Mouse (Mus musculus) liver, postnatal 0 days (tissue): ENCODE measurements around the gene Sidt1. TPM values are rescaled to one million over a fixed set of nuclear protein-coding genes. Genes with fewer than 3 reads are reported as not detected.
"Not testable (repeated sequence)": the region's sequence is repeated elsewhere in the genome, so short reads cannot be mapped to it uniquely, and the experiment has no call there.

Experiments
- ATAC-seq: fragments of 200-750 bp; cut with Nextera tagmentation; 2 replicates; pipeline ENCODE4 v1.8.0; 2017; ENCODE audit warnings: mild to moderate bottlenecking, moderate library complexity
- DNase-seq: peaks from one replicate; pipeline ENCODE4 v3.0.0-alpha.2; 2016
- H3K27ac ChIP-seq: fragments of 300-500 bp; sonication (generic); 2 replicates; pipeline ENCODE4 v1.5.1; 2014; ENCODE audit warnings: antibody characterized with exemption, moderate library complexity, mild to moderate bottlenecking, low read depth
- H3K27me3 ChIP-seq: fragments of 300-500 bp; sonication (generic); 2 replicates; pipeline ENCODE4 v1.6.1; 2014; ENCODE audit warnings: low read length, control low read depth, mixed read lengths; ENCODE audit not compliant: insufficient read depth
- H3K36me3 ChIP-seq: fragments of 300-500 bp; sonication (generic); replicated peaks from 2 replicates; pipeline ENCODE4 v1.6.1; 2014; ENCODE audit warnings: mild to moderate bottlenecking, control low read depth, low read length, moderate library complexity, mixed read lengths; ENCODE audit not compliant: insufficient read depth
- H3K4me1 ChIP-seq: fragments of 300-500 bp; sonication (generic); 2 replicates; pipeline ENCODE4 v1.6.1; 2014; ENCODE audit warnings: antibody characterized with exemption, mild to moderate bottlenecking, control low read depth; ENCODE audit not compliant: insufficient read depth
- H3K4me2 ChIP-seq: fragments of 300-500 bp; sonication (generic); 2 replicates; pipeline ENCODE4 v1.6.1; 2014; ENCODE audit warnings: low read depth, mild to moderate bottlenecking, low read length, moderate library complexity, mixed read lengths
- H3K4me3 ChIP-seq: fragments of 300-500 bp; sonication (generic); 2 replicates; pipeline ENCODE4 v1.5.1; 2014; ENCODE audit warnings: low read depth, low read length
- H3K9ac ChIP-seq: fragments of 300-500 bp; sonication (generic); replicated peaks from 2 replicates; pipeline ENCODE4 v1.6.1; 2014; ENCODE audit warnings: mild to moderate bottlenecking, moderate library complexity
- H3K9me3 ChIP-seq: fragments of 300-500 bp; sonication (generic); 2 replicates; pipeline ENCODE4 v1.6.1; 2016; ENCODE audit warnings: mild to moderate bottlenecking, control low read depth, low read length, mixed read lengths
- CTCF ChIP-seq: sonication (generic); IDR thresholded peaks from 2 replicates; pipeline ENCODE4 v1.5.1; 2016; ENCODE audit warnings: antibody characterized with exemption, low read depth
- EP300 ChIP-seq: IDR thresholded peaks from 2 replicates; pipeline ENCODE4 v1.6.1; 2016; ENCODE audit warnings: antibody characterized with exemption, low read depth, mild to moderate bottlenecking
- WGBS: fragments of 180-500 bp; shearing (Covaris S2); extraction: QIAGEN DNeasy Blood & Tissue Kit; methylation state at CpG from one replicate; pipeline ENCODE4 v1.1.7; 2014; ENCODE audit not compliant: insufficient replicate concordance; 5-methylcytosine and 5-hydroxymethylcytosine counted together
- polyA plus RNA-seq: library from polyadenylated mRNA; unstranded; fragments of >200 nt; fragmentation: Nextera tagmentation; extraction: Ambion mirVana; gene quantifications from 2 replicates; pipeline ENCODE4 v1.2.1, GENCODE M21; 2015

Sidt1 gene
- polyA plus RNA-seq, 1 experiment from 2014 or later: 0.02 TPM

DNA sequence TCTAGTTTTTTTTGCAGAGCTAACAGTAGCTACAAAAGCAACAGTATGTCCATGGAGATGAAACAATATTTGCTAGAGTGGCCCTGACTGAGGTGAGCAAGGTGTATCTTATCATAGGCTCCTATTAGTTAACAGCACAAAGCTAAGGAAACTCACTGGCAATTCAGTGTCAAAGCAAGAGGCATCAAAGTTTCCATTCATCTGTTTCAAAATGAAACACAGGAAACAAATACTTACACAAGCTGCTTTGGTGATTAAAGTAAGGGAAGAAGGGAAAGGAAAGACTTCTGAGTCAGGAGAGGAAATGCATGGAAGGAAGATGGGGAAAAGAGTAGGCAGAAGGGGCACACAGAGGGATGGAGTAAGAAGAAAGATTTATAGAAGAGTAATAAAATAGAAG lies 39.0 kb downstream of the Sidt1 start:
- TF ChIP-seq EP300 (no peak), CTCF (no peak)
- Histone ChIP-seq H3K27ac (no peak overlapping the region), H3K4me2 (no peak overlapping the region), H3K9ac (no peak overlapping the region), H3K27me3 (no peaks in the 10 kb centered on the region), H3K4me1 (no peaks in the 10 kb centered on the region), H3K4me3 (no peak overlapping the region), H3K9me3 (no peaks in the 10 kb centered on the region), H3K36me3 (no peaks in the 10 kb centered on the region)
- DNase-seq (no peak), ATAC-seq (no peak)

DNA sequence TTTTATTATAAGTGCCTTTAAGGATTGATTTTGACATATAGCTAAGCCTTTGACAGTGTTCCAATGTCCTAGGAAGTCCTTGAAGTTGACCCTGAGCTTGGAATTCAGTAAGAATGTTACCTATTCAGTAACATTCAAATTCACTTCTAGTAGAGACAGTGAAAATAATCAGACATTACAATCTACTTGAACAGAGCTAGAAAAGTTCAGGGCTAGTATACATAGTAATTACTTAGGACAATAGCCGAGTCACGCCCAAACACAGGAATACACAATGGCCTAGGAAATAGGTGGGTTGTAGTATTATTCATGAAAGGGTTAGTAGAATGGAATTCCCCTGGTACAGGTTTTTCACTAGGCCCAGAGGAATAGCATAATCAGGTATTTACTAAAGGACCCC lies 40.3 kb downstream of the Sidt1 start:
- not testable (repeated sequence) for H3K4me2 ChIP-seq, H3K27ac ChIP-seq, H3K36me3 ChIP-seq, H3K4me3 ChIP-seq, H3K9ac ChIP-seq, DNase-seq, H3K4me1 ChIP-seq, H3K9me3 ChIP-seq, ATAC-seq, H3K27me3 ChIP-seq
- 81% methylated on average over 2 of the region's 2 CpGs for WGBS

DNA sequence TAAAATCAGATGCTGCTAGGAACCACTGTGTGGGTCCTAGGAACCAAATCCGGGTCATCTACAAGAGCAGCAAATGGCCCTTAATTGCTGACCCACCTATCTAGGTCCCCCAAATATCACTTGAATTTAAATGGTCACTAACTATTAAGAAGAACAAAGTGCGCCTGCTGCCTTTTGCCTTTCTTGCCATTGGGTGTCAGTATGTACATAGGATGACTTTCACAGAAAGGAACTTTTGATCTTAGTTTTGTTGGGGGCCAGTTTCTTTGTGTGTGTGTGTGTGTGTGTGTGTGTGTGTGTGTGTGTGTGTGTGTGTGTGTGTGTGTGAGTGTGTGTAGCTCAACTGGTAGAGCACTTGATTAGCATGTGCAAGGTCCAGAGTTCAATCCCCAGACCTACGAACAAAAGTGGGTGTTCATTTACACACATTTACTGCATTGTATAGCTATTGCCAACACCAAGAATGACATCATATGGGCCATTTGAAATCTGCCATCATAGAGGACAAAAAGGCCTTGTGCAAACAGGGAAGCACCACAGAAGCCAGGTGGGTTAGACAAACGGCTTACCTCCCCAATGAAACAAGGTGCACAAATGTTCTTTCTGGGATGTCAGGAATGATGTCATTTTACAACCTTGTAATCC lies 43.9 kb downstream of the Sidt1 start:
- H3K36me3 ChIP-seq: no peaks in the 10 kb centered on the region
- TF ChIP-seq CTCF (peak; percentile 43), EP300 (no peak)
- 66% methylated on average over 4 of the region's 4 CpGs for WGBS
- ATAC-seq (peak; percentile 57), DNase-seq (no peak)
- no peak overlapping the region for H3K4me3 ChIP-seq
- no peaks in the 10 kb centered on the region for H3K27me3 ChIP-seq
- H3K4me2 ChIP-seq: no peak overlapping the region
- H3K4me1 ChIP-seq: no peaks in the 10 kb centered on the region
- H3K9ac ChIP-seq: no peak overlapping the region
- no peaks in the 10 kb centered on the region for H3K9me3 ChIP-seq
- no peak overlapping the region for H3K27ac ChIP-seq

DNA sequence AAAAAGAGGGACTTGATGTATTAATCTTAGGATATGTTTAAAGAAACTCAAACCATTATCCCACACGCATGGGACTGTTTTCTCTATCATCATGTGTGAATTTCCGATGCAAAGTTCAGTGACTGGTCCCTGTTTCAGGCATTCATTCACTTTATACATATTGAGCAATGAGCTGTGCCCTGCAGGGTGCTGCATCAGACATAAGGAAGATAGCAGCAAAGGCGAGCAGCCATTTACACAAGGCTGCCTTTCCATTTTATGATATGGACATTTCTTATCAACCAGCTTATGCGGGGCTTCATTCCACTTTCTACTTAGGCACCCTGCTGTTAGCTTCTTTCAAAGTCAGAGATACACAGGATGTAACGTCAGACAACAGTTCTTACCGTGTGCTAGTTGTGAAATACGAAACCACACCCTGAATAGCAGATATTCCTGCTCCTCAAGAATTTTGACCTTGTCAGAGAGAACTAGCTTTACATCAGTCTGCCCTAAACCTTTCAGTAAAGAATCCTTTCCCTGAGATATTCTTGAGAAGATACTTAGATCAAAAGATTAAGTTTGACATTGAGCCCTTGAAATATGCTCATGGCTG lies 45.5 kb downstream of the Sidt1 start:
- ATAC-seq (no peak), DNase-seq (no peak)
- no peak overlapping the region for H3K4me3 ChIP-seq
- no peak overlapping the region for H3K9ac ChIP-seq
- no peaks in the 10 kb centered on the region for H3K4me1 ChIP-seq
- no peaks in the 10 kb centered on the region for H3K27me3 ChIP-seq
- H3K27ac ChIP-seq: no peak overlapping the region
- no peaks in the 10 kb centered on the region for H3K9me3 ChIP-seq
- 48% methylated on average over 7 of the region's 7 CpGs for WGBS
- no peak overlapping the region for H3K4me2 ChIP-seq
- no peaks in the 10 kb centered on the region for H3K36me3 ChIP-seq
- TF ChIP-seq CTCF: no peak
- TF ChIP-seq EP300: no peak

DNA sequence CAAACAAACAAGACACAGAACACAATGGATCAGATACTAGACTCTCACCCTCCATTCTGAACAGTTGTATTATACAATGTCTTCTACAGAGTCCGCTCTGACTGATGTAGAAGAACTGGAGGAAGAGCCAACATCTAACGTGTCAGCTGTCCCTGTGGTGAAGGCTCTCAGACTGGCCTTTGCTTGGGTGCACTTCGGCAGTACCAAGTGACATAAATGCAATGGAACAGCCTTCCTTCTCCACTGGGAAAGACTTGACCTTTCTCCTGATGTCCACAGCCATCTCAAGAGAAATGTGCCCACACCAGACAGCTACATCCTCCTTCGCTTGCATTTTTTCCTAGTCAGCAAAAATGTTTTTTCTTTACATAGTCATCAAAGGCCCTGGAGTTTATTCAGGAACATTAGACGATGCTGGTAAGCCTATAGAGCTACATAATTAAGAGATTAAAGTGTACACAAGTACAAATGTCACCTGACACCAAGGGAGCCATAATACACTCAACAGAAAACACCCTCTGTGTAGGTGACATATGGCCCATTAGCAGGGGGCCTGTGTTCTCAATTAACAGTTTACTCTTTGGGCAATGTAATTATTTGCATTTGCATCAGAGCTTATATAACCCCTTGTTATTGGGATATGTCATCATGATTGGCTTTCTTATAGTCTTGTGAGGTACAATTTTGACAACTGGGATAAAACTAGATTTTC lies 50.2 kb downstream of the Sidt1 start:
- Histone ChIP-seq H3K4me2 (no peak overlapping the region), H3K9ac (no peak overlapping the region), H3K27ac (no peak overlapping the region), H3K27me3 (no peaks in the 10 kb centered on the region), H3K9me3 (no peaks in the 10 kb centered on the region), H3K4me3 (no peak overlapping the region), H3K4me1 (no peaks in the 10 kb centered on the region), H3K36me3 (no peaks in the 10 kb centered on the region)
- DNase-seq (no peak), ATAC-seq (no peak)
- TF ChIP-seq CTCF (no peak), EP300 (no peak)
- 74% methylated on average over 5 of the region's 5 CpGs for WGBS

DNA sequence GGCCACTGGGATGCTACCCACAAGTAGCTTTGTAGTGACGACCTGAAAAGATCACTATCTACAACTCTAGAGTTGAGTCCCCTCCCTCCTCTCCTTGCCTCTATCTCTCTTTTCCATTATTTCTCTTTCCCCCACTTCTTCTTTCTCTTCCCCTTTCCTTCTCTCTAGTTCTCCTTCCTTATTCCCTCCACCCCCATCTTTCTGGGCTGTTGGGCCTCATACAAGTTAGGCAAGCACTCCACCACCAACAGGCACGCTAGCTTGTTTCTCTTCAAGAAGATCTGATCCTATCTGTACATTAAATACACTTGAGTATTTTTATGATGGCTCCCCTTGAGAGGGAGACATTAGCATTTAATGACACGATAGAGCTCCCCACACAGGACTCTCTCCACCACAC lies 51.0 kb downstream of the Sidt1 start:
- Histone ChIP-seq H3K36me3 (no peaks in the 10 kb centered on the region), H3K9me3 (no peaks in the 10 kb centered on the region), H3K4me1 (no peaks in the 10 kb centered on the region), H3K27me3 (no peaks in the 10 kb centered on the region), H3K4me2 (no peak overlapping the region), H3K9ac (no peak overlapping the region), H3K27ac (no peak overlapping the region), H3K4me3 (no peak overlapping the region)
- TF ChIP-seq EP300: no peak
- TF ChIP-seq CTCF: no peak
- 61% methylated on average over 3 of the region's 3 CpGs for WGBS
- no peak for ATAC-seq
- no peak for DNase-seq
